Mouse (Mus musculus): ENCODE measurements around the gene Zbtb39.
A peak's percentile ranks its signal among the peaks of the same experiment; 100 is the strongest.

The Zbtb39 gene

GRCm38 (mm10) chr10:127739083-127739660 lies at the start of gene Zbtb39:
Zbtb39 (plus strand) TSS chr10:127739538.
- peak; percentile 90 for DNase-seq

GRCm38 (mm10) chr10:127691053-127691452 lies 48.3 kb upstream of the Zbtb39 start:
- no peak for DNase-seq

- DNase-seq: peak; percentile 49
These were observed 44.7 kb upstream of the Zbtb39 start for GRCm38 (mm10) chr10:127694636-127695035.

DNA sequence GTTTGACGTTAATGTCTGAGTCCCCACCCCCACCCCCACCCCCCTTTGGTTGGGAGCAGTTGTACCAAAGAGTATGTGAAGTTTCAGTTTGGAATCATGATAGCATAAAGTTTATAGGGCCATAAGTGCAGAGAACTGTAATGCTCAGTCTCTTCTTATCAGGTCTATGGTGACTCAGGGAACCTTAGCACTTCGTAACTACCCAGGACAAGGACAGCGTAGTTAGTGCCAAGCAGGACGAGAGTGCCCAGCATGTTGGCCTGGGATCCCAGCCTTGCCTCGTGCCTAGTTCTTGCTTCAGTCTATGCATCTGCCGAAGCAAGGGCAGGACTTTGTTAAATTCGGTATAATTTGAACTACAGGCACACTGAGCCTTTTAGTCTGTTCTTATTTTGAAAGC lies 43.6 kb upstream of the Zbtb39 start:
- no peak for DNase-seq

GRCm38 (mm10) chr10:127698966-127699365 lies 40.4 kb upstream of the Zbtb39 start:
- DNase-seq: no peak

- DNase-seq: peak; percentile 55
These were observed 36.0 kb upstream of the Zbtb39 start for GRCm38 (mm10) chr10:127703299-127703698.

DNA sequence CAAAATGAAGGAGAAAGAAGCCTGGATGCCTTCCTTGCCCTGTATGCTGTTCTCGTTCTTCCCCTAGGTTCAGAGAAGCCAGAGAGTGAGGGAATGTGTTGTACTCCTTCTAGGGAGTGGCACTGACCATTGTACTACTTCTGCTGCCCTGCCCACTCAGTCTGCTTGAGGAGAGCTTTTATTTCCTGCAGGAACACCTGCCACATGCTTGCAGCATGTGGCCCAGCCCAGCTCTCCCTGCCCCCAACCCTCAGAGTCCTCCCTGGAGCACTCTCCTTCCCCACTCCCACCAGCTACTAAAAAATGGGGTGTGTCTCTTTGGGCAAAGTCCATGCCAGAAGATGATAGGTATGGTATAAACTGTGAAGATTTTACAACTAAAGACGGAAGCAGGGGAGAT lies 35.0 kb upstream of the Zbtb39 start:
- DNase-seq: no peak

DNA sequence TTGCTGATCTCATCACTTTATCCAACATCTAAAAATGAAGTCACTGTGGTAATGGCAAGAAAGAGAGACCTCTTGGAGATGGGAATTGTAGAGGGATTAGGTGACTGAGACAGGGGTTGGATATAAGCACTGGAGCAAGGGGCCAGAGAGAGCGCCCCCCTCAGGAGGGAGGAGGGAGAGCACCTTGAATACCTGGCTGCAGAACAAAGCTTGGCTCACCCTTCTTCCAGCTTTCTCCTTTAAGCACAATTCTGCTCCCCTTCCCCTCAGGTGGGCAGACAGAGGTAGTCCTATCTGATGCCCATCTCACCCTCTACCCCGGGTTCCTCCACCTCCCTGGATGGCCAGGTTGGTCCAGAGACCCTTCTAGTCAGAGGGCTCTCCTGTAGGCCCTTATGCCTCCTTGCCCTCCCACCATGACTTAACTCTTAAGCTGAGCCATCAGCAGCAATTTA lies 34.5 kb upstream of the Zbtb39 start, which contains the start of gene Myo1a:
TSS of gene Myo1a (plus strand) at position 405 of the 455 bp plus-strand sequence.
- DNase-seq: no peak

DNA sequence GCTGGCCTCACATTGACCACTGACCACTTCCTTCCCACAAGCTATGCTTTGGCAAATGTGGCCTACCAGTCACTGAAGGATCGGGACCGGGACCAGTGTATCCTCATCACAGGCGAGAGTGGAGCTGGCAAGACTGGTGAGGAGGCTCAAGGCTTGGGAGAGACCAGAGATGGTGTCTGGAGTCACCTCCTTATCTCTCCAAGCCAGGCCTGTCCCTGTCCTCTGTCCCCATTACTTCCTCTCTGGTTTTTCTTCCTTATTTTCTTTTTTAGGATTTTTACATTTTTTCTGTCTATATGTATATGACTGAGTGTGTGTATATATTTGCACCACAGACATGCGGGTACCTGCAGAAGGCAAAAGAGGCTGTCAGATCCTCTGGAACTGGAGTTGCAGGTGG lies 33.6 kb upstream of the Zbtb39 start:
- no peak for DNase-seq

GRCm38 (mm10) chr10:127707721-127708120 lies 31.6 kb upstream of the Zbtb39 start:
- DNase-seq: no peak

GRCm38 (mm10) chr10:127708850-127709370 lies 30.4 kb upstream of the Zbtb39 start:
- no peak for DNase-seq

- no peak for DNase-seq
These were observed 29.0 kb upstream of the Zbtb39 start for GRCm38 (mm10) chr10:127710331-127710730.

GRCm38 (mm10) chr10:127712736-127713135 lies 26.6 kb upstream of the Zbtb39 start:
- DNase-seq: no peak

DNA sequence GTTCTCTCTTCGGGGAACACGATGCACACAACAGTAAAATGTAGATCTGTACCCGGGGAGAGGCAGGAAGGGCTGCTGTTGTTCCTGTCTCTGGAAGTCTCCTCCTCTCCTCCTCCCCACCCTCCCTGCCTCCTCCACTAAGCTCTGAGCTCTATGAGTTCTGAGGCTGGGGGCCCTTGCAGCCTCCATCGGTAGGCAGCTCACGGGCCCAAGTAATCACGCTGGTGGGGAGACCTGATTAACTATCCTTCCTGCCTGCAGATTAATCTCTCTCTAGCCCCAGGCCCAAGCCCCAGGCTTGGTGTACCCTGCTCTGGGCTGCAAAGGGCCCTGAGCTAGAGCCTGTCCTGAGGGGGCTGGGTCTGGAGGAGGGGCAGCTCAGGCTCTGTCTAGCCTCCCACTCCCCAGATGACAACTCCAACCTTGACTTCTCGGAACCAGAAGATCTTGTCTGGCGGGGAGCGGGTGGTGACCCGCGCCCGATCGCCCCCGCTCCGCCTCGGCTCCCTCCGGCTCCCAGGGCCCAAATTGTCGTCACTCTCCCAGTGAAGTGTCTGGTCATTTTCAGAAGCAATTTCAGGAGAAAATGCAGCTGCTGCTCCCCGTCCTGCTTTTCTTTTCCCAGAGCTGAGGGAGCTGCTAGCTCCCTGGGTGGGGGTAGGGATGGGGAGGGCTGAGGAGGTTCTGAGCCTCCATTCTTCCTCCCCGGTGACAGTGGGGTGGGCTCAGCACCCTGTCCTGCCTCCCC lies 17.5 kb upstream of the Zbtb39 start:
- no peak for DNase-seq

- DNase-seq: no peak
These were observed 15.2 kb upstream of the Zbtb39 start, which contains the start of gene Tac2 for GRCm38 (mm10) chr10:127724178-127724577. Tac2 (plus strand) TSS chr10:127724478.

DNA sequence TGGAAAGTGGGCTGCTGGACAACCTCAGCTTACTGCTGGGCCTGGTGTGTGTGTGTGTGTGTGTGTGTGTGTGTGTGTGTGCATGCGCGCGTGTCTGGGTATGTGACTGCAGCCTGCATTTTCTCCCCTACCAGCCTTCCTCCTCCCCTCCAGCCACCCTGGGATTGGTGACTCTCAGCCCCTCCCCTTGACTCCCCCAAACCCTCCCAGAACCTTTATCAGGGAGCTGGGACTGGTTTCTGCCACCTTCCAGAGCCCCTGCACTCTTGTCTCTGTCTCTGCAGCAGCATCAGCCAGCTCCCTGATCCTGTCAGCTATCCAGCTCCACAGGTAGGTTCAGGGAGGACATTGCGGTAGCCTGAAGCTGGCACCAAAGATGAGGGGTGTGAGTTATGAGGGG lies 14.2 kb upstream of the Zbtb39 start:
- no peak for DNase-seq

DNA sequence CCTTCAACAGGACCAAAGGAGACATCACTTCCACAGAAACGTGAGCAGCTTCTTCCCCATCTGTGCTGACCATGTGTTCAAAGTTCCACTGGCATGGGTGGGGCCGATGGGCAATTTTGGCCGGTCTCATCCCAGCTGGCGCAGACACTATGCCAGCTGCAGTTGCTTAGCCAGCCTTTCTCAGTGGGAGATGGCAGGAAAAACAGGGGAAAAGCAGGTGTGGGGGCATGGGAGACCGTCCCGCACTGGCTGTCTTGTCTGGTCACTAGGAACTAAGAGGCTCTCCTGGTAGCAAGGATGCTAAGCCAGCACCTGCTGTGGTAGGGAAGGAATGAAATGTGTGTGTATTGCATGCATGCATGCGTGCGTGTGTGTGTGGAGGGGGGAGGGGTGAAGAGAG lies 10.9 kb upstream of the Zbtb39 start:
- no peak for DNase-seq

DNA sequence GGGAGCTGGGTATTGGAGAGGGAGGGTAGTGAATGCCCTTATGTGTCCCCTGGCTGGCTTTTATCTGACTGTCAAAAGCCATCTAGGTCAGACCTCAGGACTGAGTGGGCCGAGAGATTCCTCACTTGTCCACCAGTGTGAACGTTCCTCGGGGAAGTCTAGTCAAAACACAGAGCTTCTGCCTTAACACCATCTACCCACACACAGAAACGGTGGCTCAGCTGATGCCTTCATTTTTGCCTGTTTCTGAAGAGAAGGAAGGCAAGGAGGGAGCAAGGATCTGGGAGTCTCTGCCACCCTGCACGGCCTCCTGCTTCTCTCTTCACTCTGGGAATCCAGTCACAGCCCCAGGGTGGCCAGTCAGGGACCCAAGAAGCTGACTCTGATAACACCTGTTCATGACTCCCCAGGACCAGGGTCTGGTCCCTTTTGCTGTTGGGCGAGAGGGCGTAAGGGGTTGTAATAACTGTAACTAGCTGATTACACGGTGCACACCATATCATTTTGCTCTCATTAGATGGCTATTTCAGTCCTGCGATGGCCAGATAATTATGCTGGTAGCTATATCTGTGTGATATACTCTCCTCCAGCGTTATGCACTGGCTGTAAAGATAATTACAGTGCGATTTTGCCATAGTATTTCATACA lies 8.9 kb upstream of the Zbtb39 start:
- DNase-seq: no peak

GRCm38 (mm10) chr10:127730933-127731310 lies 8.4 kb upstream of the Zbtb39 start:
- DNase-seq: no peak

- no peak for DNase-seq
These were observed 7.9 kb upstream of the Zbtb39 start for GRCm38 (mm10) chr10:127731397-127731796.

DNA sequence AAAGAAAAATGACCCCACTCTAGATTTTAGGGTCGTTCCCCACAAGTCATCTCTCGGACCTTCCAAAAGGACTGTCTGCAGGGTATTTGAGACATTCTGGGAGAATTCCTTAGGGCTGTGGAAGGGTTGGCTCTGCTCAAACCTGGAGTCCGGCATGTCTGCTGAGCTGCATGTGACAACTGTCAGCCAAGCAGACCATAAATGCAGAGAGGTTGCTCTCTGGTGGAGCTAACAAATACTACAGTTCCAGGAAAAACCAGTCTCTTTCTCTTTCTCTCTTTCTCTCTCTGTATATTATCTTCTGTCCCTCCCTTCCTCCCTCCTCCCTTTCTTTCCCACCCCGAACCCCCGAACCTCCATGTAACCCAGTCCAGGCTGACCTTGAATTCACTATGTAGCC lies 4.9 kb upstream of the Zbtb39 start:
- peak; percentile 45 for DNase-seq

DNA sequence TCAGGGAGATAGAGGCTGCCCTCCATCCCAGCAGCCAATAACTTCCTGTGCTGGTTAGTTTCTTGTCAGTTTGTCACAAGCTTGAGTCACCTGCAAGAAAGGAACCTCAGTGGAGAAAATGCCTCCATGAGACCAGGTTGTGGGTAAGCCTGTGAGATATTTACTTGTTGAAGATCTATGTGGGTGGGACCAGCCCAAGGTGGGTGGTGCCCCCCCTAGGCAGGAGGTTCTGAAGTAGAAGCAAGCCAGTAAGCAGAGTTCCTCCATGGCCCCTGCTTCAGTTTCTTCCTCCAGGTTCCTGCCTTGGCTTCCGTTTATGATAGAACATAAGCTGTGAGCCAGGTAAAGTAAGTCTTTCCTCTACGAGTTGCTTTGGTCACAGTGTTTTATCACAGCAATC lies 3.1 kb upstream of the Zbtb39 start:
- no peak for DNase-seq

GRCm38 (mm10) chr10:127736916-127737315 lies 2.4 kb upstream of the Zbtb39 start:
- no peak for DNase-seq

DNA sequence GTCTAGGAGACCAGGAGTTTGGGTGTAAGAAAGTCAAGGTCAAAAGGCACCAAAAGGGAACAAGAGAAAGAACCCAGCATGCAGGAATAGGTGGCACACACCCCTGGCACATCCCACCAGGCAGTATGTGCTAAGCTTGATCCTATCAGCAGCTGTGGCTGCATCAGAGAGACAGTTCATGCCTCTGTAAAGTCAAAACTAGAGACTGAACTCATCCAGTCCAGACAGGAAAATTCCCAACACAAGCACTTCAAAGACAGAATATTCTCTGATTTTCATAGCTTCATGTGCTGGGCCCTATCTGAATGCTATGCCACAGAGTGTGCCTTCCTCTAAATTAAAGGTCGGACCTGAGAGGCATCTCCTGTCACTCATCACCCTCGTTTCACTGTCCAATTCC lies 1.8 kb upstream of the Zbtb39 start:
- DNase-seq: no peak

Measured in embryo, embryonic 11 days (tissue).